Mouse (Mus musculus): ENCODE results near the gene Sv2b.
"Not testable (repeated sequence)": the region's sequence is repeated elsewhere in the genome, so short reads cannot be mapped to it uniquely, and the experiment has no call there.

Sv2b gene

DNA sequence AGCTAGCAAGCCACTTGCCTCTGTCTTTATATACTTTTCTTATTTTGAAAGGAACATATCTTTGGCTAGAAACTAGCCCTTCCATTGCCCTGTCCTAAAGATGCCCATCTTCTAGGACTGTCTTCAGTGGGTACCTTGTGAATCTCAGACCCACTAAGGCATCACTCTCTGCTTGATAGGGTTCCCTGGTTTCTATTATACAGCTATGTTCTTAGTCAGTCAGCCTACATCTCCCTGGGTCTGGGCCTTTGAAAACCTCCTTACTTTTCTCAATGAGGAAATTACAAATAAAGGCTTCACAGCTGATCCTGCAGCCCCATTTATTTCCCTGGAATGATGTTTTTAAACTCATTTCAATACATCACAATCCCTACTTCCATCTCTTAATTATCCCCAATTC, 88.8 kb downstream of the Sv2b start:
- no peak for DNase-seq (ENCODE audit: extremely low spot score, low spot score)

DNA sequence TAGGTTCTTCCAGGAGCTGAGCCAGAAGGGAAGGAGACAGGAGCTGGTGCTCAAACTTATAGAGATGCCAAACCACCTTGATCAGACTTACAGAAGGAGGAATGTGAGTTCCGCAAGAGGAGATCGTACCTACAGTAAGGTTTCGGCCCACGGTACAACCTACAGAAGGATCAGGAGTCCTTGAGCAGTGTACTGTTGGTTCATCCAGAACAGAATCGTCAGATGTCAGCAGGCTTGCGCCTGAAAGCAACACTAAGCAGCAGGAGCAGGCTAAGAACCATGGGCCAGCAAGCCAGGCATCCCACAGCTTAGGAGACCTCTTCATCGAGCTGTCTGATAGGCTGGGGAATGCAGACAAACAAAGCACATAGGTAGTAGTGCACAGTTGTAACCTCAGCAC, 92.9 kb downstream of the Sv2b start:
- no peak for DNase-seq (ENCODE audit: extremely low spot score, low spot score)

DNA sequence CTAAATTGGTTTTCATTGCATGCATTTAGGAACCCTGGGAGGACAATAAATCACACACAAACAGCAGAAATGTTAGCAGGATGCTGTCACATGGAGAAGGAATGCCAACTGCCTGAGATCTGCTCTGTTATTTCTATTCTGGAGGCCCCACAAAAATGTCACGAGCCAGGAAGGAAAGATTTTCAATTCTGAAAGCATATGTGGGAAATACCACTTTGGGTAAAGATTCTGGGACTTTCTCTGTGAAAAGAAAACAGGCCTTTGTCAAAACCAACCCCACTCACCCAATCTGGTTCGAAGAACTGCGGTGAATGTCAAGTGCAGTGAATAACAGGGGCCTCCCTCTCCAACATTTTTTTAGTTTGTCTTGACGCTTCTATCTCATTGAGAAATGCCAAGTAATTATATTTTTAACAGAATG, 99.8 kb downstream of the Sv2b start:
- no peak for DNase-seq (ENCODE audit: extremely low spot score, low spot score)

GRCm38 (mm10) chr7:75207965-75208644, 101.0 kb downstream of the Sv2b start:
- DNase-seq (ENCODE audit: extremely low spot score, low spot score): no peak

- no peak for DNase-seq (ENCODE audit: extremely low spot score, low spot score)
Measured at GRCm38 (mm10) chr7:75206671-75207070, 102.4 kb downstream of the Sv2b start.

- no peak for DNase-seq (ENCODE audit: extremely low spot score, low spot score)
Measured at GRCm38 (mm10) chr7:75205386-75205785, 103.7 kb downstream of the Sv2b start.

- DNase-seq (ENCODE audit: extremely low spot score, low spot score): not testable (repeated sequence)
Measured at GRCm38 (mm10) chr7:75194919-75195230, 114.2 kb downstream of the Sv2b start.

- DNase-seq (ENCODE audit: extremely low spot score, low spot score): no peak
Measured at GRCm38 (mm10) chr7:75194158-75194918, 114.7 kb downstream of the Sv2b start.

- no peak for DNase-seq (ENCODE audit: extremely low spot score, low spot score)
Measured at GRCm38 (mm10) chr7:75190192-75190591, 118.9 kb downstream of the Sv2b start.

- DNase-seq (ENCODE audit: extremely low spot score, low spot score): no peak
Measured at GRCm38 (mm10) chr7:75175042-75175441, 134.0 kb downstream of the Sv2b start.

GRCm38 (mm10) chr7:75167481-75167880, 141.6 kb downstream of the Sv2b start:
- DNase-seq (ENCODE audit: extremely low spot score, low spot score): no peak

DNA sequence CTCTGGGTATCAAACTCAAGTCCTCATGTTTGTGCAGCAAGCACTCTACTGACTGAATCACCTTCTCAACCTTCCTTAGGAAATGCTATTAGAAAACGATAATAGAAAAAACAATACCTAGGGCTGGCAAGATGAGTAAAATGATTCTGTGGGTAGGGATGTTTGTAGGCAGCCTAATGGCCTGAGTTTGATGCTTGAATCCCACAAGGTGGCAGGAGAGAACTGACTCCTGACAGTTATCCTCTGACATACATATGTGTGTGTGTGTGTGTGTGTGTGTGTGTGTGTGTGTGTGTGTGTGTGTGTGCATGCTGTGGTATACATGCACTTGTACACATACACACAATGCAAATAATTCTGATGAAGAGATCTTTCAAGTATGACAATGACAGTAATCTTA, 161.9 kb downstream of the Sv2b start:
- DNase-seq (ENCODE audit: extremely low spot score, low spot score): no peak

DNA sequence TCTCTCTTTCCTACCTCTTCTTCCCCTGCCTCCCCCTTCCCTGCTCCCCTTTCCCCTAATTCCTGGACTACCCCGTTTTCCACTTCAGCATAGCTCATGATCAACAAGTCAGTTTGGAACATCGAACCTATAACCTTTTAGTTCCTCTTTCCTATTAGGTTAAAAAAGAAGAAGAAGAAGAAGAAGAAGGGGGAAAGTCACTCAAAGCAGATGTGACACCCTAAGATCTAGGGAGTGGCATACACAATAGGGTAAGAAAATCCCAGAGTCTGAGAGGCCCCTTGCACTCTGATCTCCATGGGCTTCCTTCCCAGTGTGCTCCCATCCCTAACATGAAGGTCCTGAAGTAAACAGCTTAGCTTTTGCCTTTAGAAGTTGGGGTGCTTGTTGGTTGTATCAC, 166.3 kb downstream of the Sv2b start:
- no peak for DNase-seq (ENCODE audit: extremely low spot score, low spot score)

DNA sequence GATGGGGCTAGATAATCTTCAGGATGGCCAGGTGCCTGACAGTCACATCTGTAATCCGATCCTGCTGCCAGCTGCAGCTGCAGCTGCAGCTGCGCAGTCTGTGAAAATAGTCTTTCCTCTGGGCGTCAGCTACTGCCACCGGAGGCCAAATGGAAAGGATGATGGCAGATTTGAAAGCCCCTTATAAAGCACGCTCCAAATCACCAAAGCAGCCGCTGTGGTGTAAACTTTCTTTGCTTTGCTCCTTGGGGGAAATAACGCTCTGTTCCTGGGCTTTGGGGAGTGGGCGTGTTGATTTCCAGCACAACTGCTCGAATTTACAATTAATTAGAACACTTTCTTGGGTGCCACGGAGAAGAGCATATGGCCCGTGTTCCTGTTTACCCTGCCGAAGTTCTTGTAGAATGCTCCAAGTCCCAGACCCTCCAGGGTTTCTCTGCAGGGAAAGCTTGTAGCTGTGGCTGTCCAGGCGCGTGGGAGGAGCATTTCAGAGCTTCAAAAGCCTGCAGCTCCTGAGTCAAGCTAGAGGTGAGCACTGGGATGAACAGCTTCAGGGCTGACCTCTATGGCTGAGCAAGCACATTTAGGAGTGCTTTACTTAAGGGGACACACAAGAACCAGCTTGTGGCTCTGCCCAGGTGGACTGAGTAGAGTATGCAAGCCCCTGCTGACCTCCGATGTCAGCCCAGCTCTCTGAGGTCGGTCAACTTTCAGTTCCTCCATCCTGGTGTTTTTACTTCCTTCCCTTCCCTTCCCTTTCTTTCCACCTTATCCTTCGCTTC, 167.0 kb downstream of the Sv2b start:
- peak; percentile 56 for DNase-seq (ENCODE audit: extremely low spot score, low spot score)

- no peak for DNase-seq (ENCODE audit: extremely low spot score, low spot score)
Measured at GRCm38 (mm10) chr7:75139306-75139705, 169.8 kb downstream of the Sv2b start.

GRCm38 (mm10) chr7:75134710-75135617, 174.1 kb downstream of the Sv2b start:
- DNase-seq (ENCODE audit: extremely low spot score, low spot score): peak; percentile 46

DNA sequence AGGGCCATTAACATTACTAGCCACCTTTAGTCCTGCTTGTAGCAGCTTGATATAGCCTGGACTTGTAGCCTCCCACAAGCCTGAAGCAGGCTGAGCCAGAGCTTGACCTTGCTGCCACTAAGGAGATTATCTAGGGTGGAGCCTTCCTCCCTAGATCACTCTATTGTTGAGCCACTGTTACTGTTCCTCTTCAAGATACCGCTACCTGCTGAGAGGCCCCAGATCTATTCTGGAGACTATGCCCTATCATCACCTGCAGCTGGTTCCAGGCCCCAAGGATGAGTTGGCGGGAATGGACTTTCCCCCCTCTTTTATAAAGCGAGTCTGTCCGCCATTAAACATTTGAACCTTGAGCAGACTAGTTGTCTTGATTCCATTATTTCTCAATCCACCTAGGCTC, 181.0 kb downstream of the Sv2b start:
- no peak for DNase-seq (ENCODE audit: extremely low spot score, low spot score)

GRCm38 (mm10) chr7:75124067-75124466, 185.0 kb downstream of the Sv2b start:
- DNase-seq (ENCODE audit: extremely low spot score, low spot score): no peak

DNA sequence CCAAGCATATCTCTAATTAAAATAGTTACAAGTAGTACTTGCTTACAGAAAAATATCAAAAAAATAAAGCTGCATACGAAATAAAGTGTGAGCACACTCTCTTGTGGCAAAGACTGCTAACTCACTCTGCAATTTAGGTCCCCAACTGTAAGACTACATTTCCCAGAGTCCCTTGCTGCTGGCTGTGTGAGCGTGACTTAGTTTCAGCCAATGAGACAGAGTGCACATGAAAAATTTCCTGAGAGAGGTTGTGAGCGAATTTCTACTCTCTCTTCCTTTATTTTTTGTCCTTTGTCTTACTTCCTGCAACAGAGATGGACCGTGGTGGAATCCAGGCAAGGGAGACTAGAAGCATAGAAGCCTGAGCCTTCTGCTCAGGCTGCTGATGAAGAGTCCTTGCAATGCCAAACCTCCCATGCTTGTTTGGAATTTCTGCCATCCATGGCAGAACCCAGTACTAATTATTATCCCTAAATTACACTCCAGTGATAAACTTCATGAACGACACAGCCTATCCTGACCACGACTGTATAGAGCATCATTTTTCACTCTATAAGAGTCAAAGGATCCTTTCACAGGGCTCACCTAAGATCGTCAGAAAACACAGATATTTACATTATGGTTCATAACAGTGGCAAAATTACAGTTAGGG, 190.9 kb downstream of the Sv2b start:
- no peak for DNase-seq (ENCODE audit: extremely low spot score, low spot score)

DNA sequence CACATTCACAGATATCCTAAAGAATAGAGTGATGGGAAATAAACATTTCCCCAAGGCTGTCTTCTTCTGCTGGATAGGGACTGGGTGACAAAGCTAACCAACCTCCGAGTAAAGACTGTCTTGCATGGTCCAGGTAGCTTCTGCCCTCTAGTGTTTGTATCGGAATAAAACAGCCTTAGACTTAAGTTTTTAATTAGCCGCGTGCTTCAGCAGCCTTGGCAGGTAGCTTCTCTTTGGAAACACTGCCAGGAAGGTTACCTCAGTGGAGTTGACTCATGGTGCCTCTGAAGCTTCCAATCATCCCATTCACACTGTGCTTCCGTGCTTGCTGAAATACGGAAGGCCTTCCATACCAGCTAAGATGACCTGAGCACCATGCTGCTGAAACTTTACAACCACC, 198.4 kb downstream of the Sv2b start:
- peak; percentile 15 for DNase-seq (ENCODE audit: extremely low spot score, low spot score)

DNA sequence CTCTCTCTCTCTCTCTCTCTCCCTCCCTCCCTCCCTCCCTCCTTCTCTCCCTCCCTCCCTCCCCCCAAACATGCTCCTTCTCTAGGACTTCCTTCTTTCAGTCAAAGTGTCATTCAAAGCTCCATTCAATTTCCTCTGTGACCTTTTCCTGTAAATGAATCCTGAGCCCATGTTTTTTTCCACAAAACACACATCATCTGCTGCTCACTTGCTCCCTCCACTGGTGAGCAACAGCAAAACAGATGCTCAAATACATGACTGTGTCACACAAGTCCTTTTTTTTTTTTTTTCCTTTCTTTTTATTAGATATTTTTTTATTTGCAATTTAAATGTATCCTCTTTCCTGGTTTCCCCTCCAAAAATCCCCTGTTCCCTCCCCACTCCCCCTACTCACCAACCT, 201.6 kb downstream of the Sv2b start:
- peak; percentile 36 for DNase-seq (ENCODE audit: extremely low spot score, low spot score)
